Mouse (Mus musculus) megakaryocyte, adult 5-6 weeks (primary cell): ENCODE data around the gene Por. TPM values are rescaled to one million over a fixed set of nuclear protein-coding genes. Genes with fewer than 3 reads are reported as not detected.

Experiments
- ATAC-seq: 2 replicates; pipeline ENCODE4 v1.8.0; 2016; ENCODE audit warnings: mild to moderate bottlenecking, inconsistent platforms; ENCODE audit not compliant: poor library complexity, severe bottlenecking
- total RNA-seq, 2 experiments: library from RNA; stranded (forward) in 1 of 2; stranded (reverse) in 1 of 2; fragments of 153-499, 151-499 nt in 1 of 2; fragments of 221-1000, 200-1000 nt in 1 of 2; gene quantifications; 2 replicates each; pipeline versions ENCODE4 v1.2.3 to v1.2.4; 2015 to 2017

Por gene
- total RNA-seq, 2 experiments from 2014 or later = 31.1 to 49.7 TPM

DNA sequence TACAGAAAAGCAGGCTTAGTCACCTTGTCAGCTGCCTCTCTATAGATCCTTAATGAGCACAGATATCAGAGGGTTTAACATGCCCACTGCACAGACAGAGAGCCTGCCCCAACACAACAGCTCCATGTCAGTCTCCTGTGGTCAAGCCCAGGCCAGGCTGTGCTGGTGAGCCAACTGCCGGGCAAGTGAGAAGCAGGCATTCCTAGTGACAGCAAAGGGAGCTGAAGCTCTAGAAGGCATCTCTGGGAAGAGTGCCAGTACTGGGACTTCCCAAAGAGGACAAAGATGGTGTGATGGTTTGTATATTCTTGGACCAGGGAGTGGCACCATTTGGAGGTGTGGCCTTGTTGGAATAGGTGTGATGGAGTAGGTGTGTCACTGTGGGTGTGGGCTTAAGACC is 81.2 kb downstream of the Por start:
- ATAC-seq = no peak

DNA sequence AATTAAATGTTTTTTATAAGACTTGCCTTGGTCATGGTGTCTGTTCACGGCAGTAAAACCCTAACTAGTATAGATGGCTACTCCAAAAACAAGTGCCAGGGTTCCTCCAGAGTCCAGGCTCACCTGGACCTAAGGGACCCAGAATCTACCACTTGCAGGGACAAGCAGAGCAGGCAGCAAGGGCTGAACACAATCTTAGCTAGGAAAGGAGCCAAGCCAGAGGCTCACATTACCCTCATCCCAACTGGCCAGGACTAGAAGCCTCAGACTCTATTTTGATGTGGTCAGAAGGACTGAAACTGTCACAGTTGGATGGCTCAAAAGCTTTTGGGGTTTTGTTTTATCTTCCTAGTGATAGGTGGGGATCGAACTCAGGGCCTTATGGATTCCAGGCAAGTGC is 81.8 kb downstream of the Por start:
- no peak for ATAC-seq

DNA sequence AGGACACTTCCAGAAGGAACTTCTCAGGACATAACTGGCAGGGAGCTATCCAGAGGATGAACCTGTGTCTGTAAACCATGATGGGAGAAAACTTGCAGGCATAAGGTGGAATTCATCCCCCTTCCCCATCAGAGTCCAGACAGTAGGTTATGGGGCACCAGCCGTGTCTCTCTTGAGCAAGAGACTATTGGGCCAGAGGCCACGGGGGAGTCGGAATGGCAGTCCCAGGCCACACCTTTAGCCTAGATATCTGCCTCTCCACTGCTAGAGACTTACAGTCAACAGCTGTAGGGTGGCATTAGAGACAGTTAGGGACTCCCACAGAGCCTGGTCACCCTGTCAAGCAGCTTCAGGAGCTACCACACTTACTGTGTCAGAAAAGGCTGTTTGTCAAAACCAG is 92.0 kb downstream of the Por start:
- no peak for ATAC-seq

DNA sequence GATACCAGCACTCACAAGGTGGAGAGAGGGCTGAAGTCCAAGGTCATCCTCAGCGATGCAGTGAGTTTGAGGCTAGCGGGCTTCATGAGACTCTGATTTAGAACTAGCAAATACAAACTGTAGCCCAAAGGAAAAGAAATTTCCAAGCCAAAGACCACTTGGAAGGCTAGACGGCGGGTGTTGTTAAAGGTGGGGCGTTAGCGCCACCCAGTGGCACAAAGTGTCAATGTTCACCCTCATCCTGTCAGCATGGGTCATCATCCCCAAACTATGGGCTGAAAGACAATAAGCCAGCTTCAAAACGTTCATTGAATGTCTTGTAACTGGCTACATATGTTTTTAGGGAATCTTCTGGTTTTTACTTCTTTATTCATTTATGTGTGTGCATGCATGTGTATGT is 93.7 kb downstream of the Por start:
- ATAC-seq = peak; percentile 85

DNA sequence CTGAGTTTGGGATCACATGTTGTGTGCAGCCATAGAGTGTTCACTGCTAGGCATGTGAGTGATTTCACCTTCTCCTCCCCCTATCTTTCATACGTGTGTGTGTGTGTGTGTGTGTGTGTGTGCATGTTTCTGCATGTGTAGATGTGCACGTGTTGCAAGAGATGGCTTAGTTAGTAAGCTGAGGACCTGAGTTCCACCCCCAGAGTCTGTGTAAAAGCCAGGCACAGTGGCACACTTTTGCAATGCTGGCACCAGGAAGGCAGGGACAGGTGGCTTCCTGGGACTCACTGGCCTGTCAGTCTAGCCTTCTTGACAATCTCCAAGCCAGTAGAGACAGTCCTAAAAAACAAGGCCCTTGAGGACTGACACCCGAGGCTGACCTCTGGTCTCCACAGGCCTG is 95.1 kb downstream of the Por start:
- no peak for ATAC-seq

DNA sequence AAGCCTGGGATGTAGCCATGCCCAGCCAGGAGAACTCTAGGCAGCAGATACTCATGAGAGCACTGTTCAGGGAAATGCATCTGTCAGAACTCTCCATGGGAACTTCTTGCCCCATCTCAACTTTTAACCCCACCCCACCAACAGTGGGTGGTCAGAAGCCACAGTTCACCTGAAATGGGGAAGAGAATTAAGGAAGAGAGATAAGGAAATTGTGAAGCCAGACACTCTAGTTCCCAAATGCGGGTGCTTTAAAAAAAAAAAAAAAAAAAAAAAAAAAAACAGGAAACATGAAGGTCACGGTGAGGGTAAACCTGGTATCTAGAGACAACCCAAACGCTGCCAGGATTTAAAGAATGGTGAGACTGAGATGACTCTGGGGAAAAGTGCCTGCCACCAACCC is 102.7 kb downstream of the Por start:
- peak; percentile 88 for ATAC-seq

DNA sequence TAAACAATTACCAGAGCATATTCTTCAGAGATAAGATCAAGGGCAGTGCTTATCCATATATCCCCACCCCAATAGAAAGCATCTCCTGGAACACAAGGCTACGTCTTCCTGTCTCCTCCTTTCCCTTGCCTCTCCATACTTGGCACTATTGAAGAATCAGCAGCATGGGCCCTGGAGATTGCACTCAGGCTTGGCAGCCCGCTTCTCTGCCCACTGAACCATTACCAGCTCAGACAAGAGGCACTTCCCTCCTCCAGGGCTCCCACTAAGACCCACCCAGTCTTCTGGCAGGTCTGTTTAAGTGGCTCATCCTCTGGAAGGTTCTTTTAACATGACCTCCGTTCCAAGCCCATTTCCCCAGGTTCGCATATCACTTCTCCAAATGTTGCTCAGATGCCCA is 106.7 kb downstream of the Por start:
- no peak for ATAC-seq

DNA sequence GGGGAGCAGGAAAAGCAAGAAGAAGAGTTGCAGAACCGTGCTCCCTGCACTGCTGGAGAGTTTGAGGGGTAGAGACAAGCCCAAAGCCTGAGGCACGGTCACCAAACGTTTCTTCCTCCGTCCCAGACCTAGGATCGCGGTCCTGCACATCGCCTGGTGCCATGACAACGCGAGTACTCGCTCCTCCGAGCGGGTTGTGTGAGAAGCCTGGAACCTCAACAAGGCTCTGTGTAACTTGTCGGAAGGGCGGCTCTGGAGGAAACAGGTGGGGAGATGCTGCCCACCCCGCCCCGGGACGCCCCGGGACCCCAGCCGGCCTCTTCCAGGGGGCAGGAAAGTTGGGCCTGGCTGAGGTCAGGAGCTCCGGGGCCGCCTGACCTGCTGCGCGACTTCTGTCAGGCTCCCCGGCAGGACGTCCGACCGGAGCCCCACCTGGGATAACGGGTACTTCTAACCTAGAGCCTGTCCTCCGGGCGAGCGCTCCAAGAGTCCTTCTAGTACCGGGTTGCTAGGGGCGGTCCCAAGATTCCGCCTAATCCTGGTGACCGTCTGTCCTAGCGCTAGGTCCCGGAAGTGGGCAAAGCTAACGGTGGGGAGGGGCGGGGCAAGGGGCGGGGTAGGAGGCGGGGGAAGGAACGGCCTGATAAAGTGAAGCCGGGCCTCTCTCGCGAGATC is 108.1 kb downstream of the Por start, which contains the start of gene Styxl1:
Styxl1 (minus strand) TSS at position 590 of the 675 bp plus-strand sequence.
- ATAC-seq = no peak

DNA sequence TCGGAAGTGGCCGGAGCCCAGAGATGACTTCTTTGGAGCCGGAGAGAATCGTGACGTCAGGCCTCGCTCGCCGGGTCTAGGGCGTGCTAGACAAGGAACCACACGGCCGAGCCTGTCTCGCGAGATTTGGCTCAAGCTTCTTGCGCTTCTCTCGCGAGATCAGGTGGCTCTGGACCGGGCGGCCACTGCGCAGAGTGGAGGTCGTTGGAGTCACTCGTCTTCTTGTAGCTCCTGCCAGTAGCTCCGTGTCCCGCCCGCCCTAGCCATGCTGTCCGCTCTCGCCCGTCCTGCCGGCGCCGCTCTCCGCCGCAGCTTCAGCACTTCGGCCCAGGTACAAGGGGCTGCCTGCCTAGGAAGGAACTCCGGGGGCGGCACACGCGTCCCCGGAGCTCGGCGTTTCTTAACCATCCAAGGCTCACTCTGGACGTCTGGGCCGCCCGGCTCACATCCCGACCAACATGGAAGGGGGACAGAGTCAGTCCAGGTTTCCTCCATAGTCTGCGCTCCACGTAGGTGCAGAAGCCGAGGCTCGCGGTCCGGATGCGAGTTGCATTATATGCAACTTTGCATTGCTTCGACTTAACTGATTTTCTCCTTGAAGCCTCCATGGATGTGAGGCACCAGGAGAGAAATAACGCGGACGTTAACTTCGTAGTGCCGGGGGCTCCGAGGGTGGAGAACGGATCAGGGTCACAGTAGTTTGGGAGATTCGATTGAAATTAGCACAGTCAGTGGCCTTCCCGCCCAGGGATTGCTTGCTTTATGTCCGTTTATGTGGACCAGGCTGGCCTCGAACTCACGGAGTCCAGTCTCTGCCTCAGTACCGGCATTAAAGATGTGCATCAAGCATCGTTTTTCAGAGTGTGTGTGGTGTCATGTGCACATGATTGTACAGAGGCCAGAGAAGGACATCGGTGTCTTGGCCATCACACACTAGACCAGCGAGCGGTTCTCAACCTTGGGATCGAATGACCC is 108.9 kb downstream of the Por start, which contains the start of gene Mdh2:
Mdh2 (plus strand) TSS at position 10 of the 975 bp plus-strand sequence.
- ATAC-seq = peak; percentile 90

DNA sequence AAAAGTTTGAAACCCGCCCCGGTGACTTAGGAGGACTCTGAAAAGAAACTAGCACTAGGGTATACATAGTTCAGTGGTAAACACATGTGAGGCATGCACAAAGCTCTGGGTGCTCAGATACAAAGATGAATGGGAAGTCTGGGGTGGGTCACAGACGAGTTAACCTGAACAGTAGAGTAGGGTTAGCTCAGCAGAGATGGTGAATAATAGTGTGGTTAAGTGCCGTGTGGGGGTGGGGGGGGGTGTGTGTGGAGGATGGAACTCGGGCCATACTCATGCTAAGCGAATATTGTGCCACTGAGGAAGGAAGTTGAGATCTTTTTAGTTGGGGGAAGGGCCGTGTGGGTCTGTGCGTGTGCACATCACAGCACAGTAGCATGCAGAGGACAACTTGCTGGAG is 110.5 kb downstream of the Por start:
- ATAC-seq = peak; percentile 36

DNA sequence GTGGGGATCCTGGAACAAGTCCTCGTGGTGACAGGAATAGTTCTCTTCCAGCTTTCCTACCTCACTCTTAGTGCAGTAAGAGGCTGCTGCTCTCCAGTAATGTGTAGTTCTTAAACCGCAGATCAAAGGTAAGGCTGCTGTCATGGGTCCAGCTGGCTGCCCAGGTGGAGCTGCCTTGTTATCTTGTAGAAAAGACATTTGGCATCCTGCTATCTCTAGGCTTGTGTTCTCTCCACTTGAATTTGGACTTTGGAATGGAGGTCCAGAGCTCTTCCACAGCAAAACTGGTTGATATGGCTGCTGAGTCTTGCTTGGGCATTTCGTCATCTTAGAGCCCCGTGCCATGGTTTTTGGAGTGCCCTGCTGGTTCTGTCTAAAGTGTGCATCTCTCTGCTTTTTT is 113.1 kb downstream of the Por start:
- ATAC-seq = no peak

Other genes starting within 250 kb of the Por start
- gene Hip1, start 124.9 kb upstream of the Por start, total RNA-seq (2015) = 21.6 and 28.9 TPM in 2 replicates
- 34.7 and 39.9 TPM in 2 replicates for gene Hip1, start 124.9 kb upstream of the Por start, total RNA-seq (2017)
- not detected in 2 replicates for gene Ccl26, start 106.5 kb upstream of the Por start, total RNA-seq (2015)
- gene Ccl26, start 106.5 kb upstream of the Por start, total RNA-seq (2017) = not detected in 2 replicates
- gene Ccl24, start 97.0 kb upstream of the Por start, total RNA-seq (2015) = 0.25 and 3.5 TPM in 2 replicates
- gene Ccl24, start 97.0 kb upstream of the Por start, total RNA-seq (2017) = 0.37 TPM in 1 of 2 replicates, not detected in the other
- 3.8 and 8.6 TPM in 2 replicates for gene Rhbdd2, start 37.4 kb upstream of the Por start, total RNA-seq (2015)
- gene Rhbdd2, start 37.4 kb upstream of the Por start, total RNA-seq (2017) = 1.8 and 3.4 TPM in 2 replicates
- 18.1 and 20.9 TPM in 2 replicates for gene Tmem120a, start 74.4 kb downstream of the Por start, total RNA-seq (2015)
- gene Tmem120a, start 74.4 kb downstream of the Por start, total RNA-seq (2017) = 15.1 and 19.1 TPM in 2 replicates
- 0.25 TPM in 1 of 2 replicates, not detected in the other for gene Styxl1, start 108.4 kb downstream of the Por start, total RNA-seq (2015)
- 0.18 TPM in 1 of 2 replicates, not detected in the other for gene Styxl1, start 108.4 kb downstream of the Por start, total RNA-seq (2017)
- 240 and 251 TPM in 2 replicates for gene Mdh2, start 108.4 kb downstream of the Por start, total RNA-seq (2015)
- 111 and 129 TPM in 2 replicates for gene Mdh2, start 108.4 kb downstream of the Por start, total RNA-seq (2017)
- gene Srrm3, start 136.9 kb downstream of the Por start, total RNA-seq (2015) = not detected in 2 replicates
- not detected in 2 replicates for gene Srrm3, start 136.9 kb downstream of the Por start, total RNA-seq (2017)
- gene Hspb1, start 217.9 kb downstream of the Por start, total RNA-seq (2015) = not detected in 2 replicates
- not detected in 2 replicates for gene Hspb1, start 217.9 kb downstream of the Por start, total RNA-seq (2017)